Mouse (Mus musculus) kidney, adult 2 months (tissue): Measurements from ENCODE around the gene Gm9780.
"Not testable (repeated sequence)": the region's sequence is repeated elsewhere in the genome, so short reads cannot be mapped to it uniquely, and the experiment has no call there.

Experiments
- CTCF ChIP-seq: fragments of 200-500 bp; conservative IDR thresholded peaks from 2 replicates; pipeline ENCODE4 v1.5.1; 2011; ENCODE audit warnings: low read depth, mild to moderate bottlenecking, control low read depth, low read length, moderate library complexity, mixed read lengths; ENCODE audit not compliant: insufficient read depth, insufficient read length
- POLR2A ChIP-seq: fragments of 200-500 bp; IDR thresholded peaks from one replicate; pipeline ENCODE4 v1.6.1; 2011; ENCODE audit warnings: low read depth, low read length, control low read depth

GRCm38 (mm10) chr14:26059362-26059761 lies 16.9 kb upstream of the Gm9780 start:
- TF ChIP-seq POLR2A, CTCF: not testable (repeated sequence)
